Mouse (Mus musculus) spleen, postnatal 10 days (tissue): ENCODE data around the gene Gm9008.
"Not testable (repeated sequence)": the region's sequence is repeated elsewhere in the genome, so short reads cannot be mapped to it uniquely, and the experiment has no call there.

Experiments used
- DNase-seq, 2 experiments: peaks; one replicate each; pipeline ENCODE4 v3.0.0; 2021 to 2022; ENCODE audit warnings: low spot score in 2 of 2

Gm9008 gene

GRCm38 (mm10) chr6:76497054-76497835 is at the start of gene Gm9008:
Gene Gm9008, minus strand, starts transcription at chr6:76497784.
- DNase-seq: not testable (repeated sequence)

- no peak for DNase-seq
Observed at GRCm38 (mm10) chr6:76521975-76522641, 24.5 kb upstream of the Gm9008 start.

- DNase-seq: no peak
Observed at GRCm38 (mm10) chr6:76510200-76510599, 12.6 kb upstream of the Gm9008 start.

- DNase-seq: peak in 1 of 2 experiments; percentile 3
Observed at GRCm38 (mm10) chr6:76496335-76496734, 1.2 kb downstream of the Gm9008 start.

GRCm38 (mm10) chr6:76468194-76468593 is 29.4 kb downstream of the Gm9008 start:
- DNase-seq: no peak
